Mouse (Mus musculus) small intestine, adult 2 months (tissue): Measurements from ENCODE around the gene Dcst1.

ENCODE experiments used
- CTCF ChIP-seq: fragments of 200-500 bp; IDR thresholded peaks from 2 replicates; pipeline ENCODE4 v1.5.1; 2012; ENCODE audit warnings: low read depth, mild to moderate bottlenecking, control low read depth, inconsistent platforms, low read length, moderate library complexity, mixed read lengths; ENCODE audit not compliant: insufficient replicate concordance, insufficient read length; ENCODE audit errors: extremely low read depth
- POLR2A ChIP-seq: fragments of 200-500 bp; IDR thresholded peaks from 2 replicates; pipeline ENCODE4 v1.6.1; 2012; ENCODE audit warnings: low read depth, mild to moderate bottlenecking, control low read depth, inconsistent platforms, low read length, moderate library complexity

DNA sequence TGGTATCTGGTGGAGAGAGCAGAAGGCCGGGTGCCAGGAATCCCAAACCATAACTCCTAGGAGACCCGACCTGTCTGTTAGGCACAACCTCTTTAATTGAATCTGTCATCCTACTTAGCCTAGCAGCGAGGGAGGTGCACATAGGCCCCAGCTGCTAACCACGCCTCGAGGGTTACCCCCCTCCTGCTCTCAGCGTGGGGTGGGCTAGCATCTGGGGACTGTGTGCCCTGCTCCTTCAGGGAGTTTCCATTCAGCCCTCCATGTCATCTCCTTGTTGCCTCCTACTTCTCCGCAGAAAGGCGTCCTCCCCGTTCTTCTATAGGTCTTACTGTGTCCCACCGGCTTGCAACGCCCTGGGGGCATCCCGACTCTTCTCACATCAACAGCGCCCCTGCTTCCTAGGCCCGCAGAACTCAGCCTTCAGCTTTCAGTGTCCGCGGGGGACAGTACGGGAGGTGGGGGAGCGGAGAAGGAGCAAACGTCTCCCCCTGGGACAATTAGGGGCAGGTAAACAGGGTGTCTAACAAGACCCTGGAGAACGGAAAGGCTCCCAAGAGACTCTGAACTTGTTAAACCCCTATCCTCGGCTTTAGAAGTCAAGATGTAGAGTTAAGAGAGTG, 46.0 kb downstream of the Dcst1 start:
- no peak for TF ChIP-seq CTCF
- no peak for TF ChIP-seq POLR2A
